Mouse (Mus musculus) CH12.LX (cell line): ENCODE measurements around the gene Il33. TPM values are rescaled to one million over a fixed set of nuclear protein-coding genes. Genes with fewer than 3 reads are reported as not detected.
"Not testable (repeated sequence)": the region's sequence is repeated elsewhere in the genome, so short reads cannot be mapped to it uniquely, and the experiment has no call there.

Experiments used
- DNase-seq: peaks from one replicate; pipeline ENCODE4 v3.0.0-alpha.2; 2013; ENCODE audit errors: extremely low read depth
- H3K27ac ChIP-seq: 2 replicates; pipeline ENCODE4 v1.5.1; 2012; ENCODE audit warnings: low read depth, mild to moderate bottlenecking, control low read depth, moderate library complexity; ENCODE audit not compliant: insufficient read depth
- H3K27me3 ChIP-seq: replicated peaks from 2 replicates; pipeline ENCODE3; 2012; ENCODE audit warnings: inconsistent platforms
- H3K36me3 ChIP-seq, 2 experiments: replicated peaks in 1 of 2; 2 replicates each; pipeline versions ENCODE3 to v1.6.1; 2012; ENCODE audit warnings: inconsistent platforms in 1 of 2, low read length in 1 of 2, mild to moderate bottlenecking in 1 of 2, mixed read lengths in 1 of 2, moderate library complexity in 1 of 2; ENCODE audit not compliant: control insufficient read depth in 1 of 2, insufficient read depth in 1 of 2
- H3K4me1 ChIP-seq, 2 experiments: 2 replicates each; pipeline ENCODE4 v1.6.1; 2012; ENCODE audit warnings: inconsistent platforms in 1 of 2, moderate library complexity in 1 of 2; ENCODE audit not compliant: insufficient read depth in 2 of 2, control insufficient read depth in 1 of 2
- H3K4me2 ChIP-seq: 2 replicates; pipeline ENCODE4 v1.6.1; 2012; ENCODE audit warnings: low read depth, mild to moderate bottlenecking, control low read depth; ENCODE audit not compliant: poor library complexity, insufficient read depth, severe bottlenecking
- H3K4me3 ChIP-seq, 3 experiments: fragments of 150-350 bp in 1 of 3; sonication (generic) in 1 of 3; replicated peaks in 1 of 3; 2 replicates each; pipeline versions ENCODE3 to v1.5.1; 2011 to 2012; ENCODE audit warnings: low read depth in 2 of 3, low read length in 2 of 3, mild to moderate bottlenecking in 2 of 3, moderate library complexity in 2 of 3, control low read depth in 1 of 3, improper control_type of control experiment in 1 of 3, inconsistent platforms in 1 of 3, mixed read lengths in 1 of 3; ENCODE audit not compliant: poor library complexity in 1 of 3
- H3K79me2 ChIP-seq: replicated peaks from 2 replicates; pipeline ENCODE4 v1.6.1; 2012; ENCODE audit warnings: mild to moderate bottlenecking, moderate library complexity; ENCODE audit not compliant: control insufficient read depth, poor library complexity, insufficient read depth, severe bottlenecking; ENCODE audit errors: extremely low read depth
- H3K9ac ChIP-seq: 2 replicates; pipeline ENCODE4 v1.6.1; 2012; ENCODE audit warnings: low read depth, mild to moderate bottlenecking, control low read depth, moderate library complexity; ENCODE audit not compliant: insufficient read depth
- H3K9me3 ChIP-seq: replicated peaks from 2 replicates; pipeline ENCODE3; 2012; ENCODE audit warnings: low read length, inconsistent platforms, mixed read lengths
- BHLHE40 ChIP-seq: IDR thresholded peaks from 2 replicates; pipeline ENCODE4 v1.6.1; 2011; ENCODE audit warnings: mild to moderate bottlenecking, low read depth, low read length, improper control_type of control experiment
- CHD2 ChIP-seq: IDR thresholded peaks from 2 replicates; pipeline ENCODE4 v1.6.1; 2011; ENCODE audit warnings: low read length, improper control_type of control experiment
- EP300 ChIP-seq: IDR thresholded peaks from 2 replicates; pipeline ENCODE4 v1.6.1; 2011; ENCODE audit warnings: low read length, improper control_type of control experiment
- IRF4 ChIP-seq: IDR thresholded peaks from 2 replicates; pipeline ENCODE4 v1.6.1; 2014; ENCODE audit warnings: low read depth, mild to moderate bottlenecking, inconsistent platforms, low read length, improper control_type of control experiment
- JUN ChIP-seq: IDR thresholded peaks from 2 replicates; pipeline ENCODE4 v1.6.1; 2011; ENCODE audit warnings: low read depth, mild to moderate bottlenecking, low read length, improper control_type of control experiment, moderate library complexity; ENCODE audit not compliant: insufficient read depth
- MAFK ChIP-seq: IDR thresholded peaks from 2 replicates; pipeline ENCODE4 v1.6.1; 2011; ENCODE audit warnings: low read length, improper control_type of control experiment; ENCODE audit not compliant: insufficient replicate concordance
- MAX ChIP-seq: IDR thresholded peaks from 2 replicates; pipeline ENCODE4 v1.6.1; 2011; ENCODE audit warnings: low read length, improper control_type of control experiment
- MAZ ChIP-seq: IDR thresholded peaks from 2 replicates; pipeline ENCODE4 v1.6.1; 2012; ENCODE audit warnings: low read depth, mild to moderate bottlenecking, inconsistent platforms, low read length, improper control_type of control experiment, moderate library complexity
- NRF1 ChIP-seq: IDR thresholded peaks from 2 replicates; pipeline ENCODE4 v1.6.1; 2014; ENCODE audit warnings: low read depth, mild to moderate bottlenecking, inconsistent platforms, low read length, improper control_type of control experiment, moderate library complexity
- PAX5 ChIP-seq: IDR thresholded peaks from 2 replicates; pipeline ENCODE4 v1.6.1; 2012; ENCODE audit warnings: low read length, inconsistent platforms, mixed read lengths
- POLR2A ChIP-seq: IDR thresholded peaks from 2 replicates; pipeline ENCODE4 v1.6.1; 2011; ENCODE audit warnings: low read depth, mild to moderate bottlenecking, improper control_type of control experiment, low read length
- POLR2AphosphoS2 ChIP-seq: IDR thresholded peaks from 2 replicates; pipeline ENCODE4 v1.6.1; 2011; ENCODE audit warnings: low read depth, low read length, improper control_type of control experiment
- RCOR1 ChIP-seq: conservative IDR thresholded peaks from 2 replicates; pipeline ENCODE4 v1.6.1; 2012; ENCODE audit warnings: low read depth, mild to moderate bottlenecking, inconsistent platforms, low read length, improper control_type of control experiment
- SIN3A ChIP-seq: IDR thresholded peaks from 2 replicates; pipeline ENCODE4 v1.6.1; 2012; ENCODE audit warnings: low read length, improper control_type of control experiment, inconsistent platforms
- SMC3 ChIP-seq: IDR thresholded peaks from 2 replicates; pipeline ENCODE4 v1.6.1; 2011; ENCODE audit warnings: low read depth, low read length, improper control_type of control experiment
- TBP ChIP-seq: conservative IDR thresholded peaks from 2 replicates; pipeline ENCODE4 v1.6.1; 2011; ENCODE audit warnings: low read depth, low read length, improper control_type of control experiment
- USF1 ChIP-seq: IDR thresholded peaks from 2 replicates; pipeline ENCODE4 v1.6.1; 2014; ENCODE audit warnings: low read depth, mild to moderate bottlenecking, inconsistent platforms, low read length, improper control_type of control experiment
- USF2 ChIP-seq: conservative IDR thresholded peaks from 2 replicates; pipeline ENCODE4 v1.6.1; 2011; ENCODE audit warnings: low read depth, low read length, improper control_type of control experiment
- ZC3H11A ChIP-seq: IDR thresholded peaks from 2 replicates; pipeline ENCODE4 v1.6.1; 2012; ENCODE audit warnings: low read depth, mild to moderate bottlenecking, inconsistent platforms, low read length, improper control_type of control experiment
- dilution Hi-C: fragments of 300-500 bp; cut with MboI; formaldehyde crosslinking; loops from 2 replicates; pipeline ENCODE4 v1.14.3; 2020; ENCODE audit warnings: low sequenced_read_pairs; ENCODE audit not compliant: extremely low pct_unique_long_range_greater_than_20kb, extremely low pct_ligation_motif_present
- in situ Hi-C: fragments of 300-500 bp; cut with MboI; formaldehyde crosslinking; loops from 3 replicates; pipeline ENCODE4 v1.14.3; 2019; ENCODE audit warnings: low sequenced_read_pairs, low pct_ligation_motif_present, low pct_unique_long_range_greater_than_20kb, mixed read lengths
- polyA plus RNA-seq: library from polyadenylated mRNA; unstranded; fragments of >175 nt; gene quantifications from 2 replicates; pipeline ENCODE4 v1.2.1, GENCODE M21; 2012; ENCODE audit warnings: low read depth; ENCODE audit not compliant: insufficient read length
- total RNA-seq, 2 experiments: library from RNA; depleted of rRNA; stranded (reverse); fragments of 300-350 nt in 1 of 2; fragments of >200 nt in 1 of 2; gene quantifications; 2 replicates each; pipeline ENCODE4 v1.2.3; 2012 to 2014

Il33 gene
- total and polyA plus RNA-seq, 3 experiments, result 0.08 to 0.32 (median 0.24) TPM

DNA sequence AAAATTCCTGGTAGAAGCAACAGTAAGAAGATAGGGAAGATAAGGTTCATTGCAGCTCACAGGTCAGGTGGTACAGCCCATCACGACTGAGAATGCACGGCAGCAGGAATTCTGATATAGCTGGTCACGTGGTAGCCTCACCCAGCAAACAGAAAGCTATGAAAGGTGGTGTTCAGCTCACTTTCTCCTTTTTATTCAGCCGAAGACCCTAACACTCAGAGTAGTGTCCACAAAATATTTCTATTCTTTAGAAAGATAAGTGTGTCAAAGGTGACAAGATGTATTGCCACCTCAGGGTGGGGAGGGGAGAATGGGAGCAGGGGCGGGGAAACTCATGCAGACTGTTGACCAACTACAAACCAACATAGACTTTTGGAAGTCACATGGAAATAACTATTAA lies 19.5 kb downstream of the Il33 start:
- dilution Hi-C loops (no loop called here), in situ Hi-C loops (no loop called here)
- no peaks in the 10 kb centered on the region for H3K9me3 ChIP-seq
- TF ChIP-seq ZC3H11A, result no peak
- TF ChIP-seq PAX5, result no peak
- no peak for TF ChIP-seq EP300
- no peak for TF ChIP-seq NRF1
- TF ChIP-seq MAX, result no peak
- TF ChIP-seq JUN, result no peak
- no peak for TF ChIP-seq SIN3A
- no peak for TF ChIP-seq TBP
- TF ChIP-seq IRF4, result no peak
- TF ChIP-seq CHD2, result no peak
- TF ChIP-seq POLR2A, result no peak
- no peak for TF ChIP-seq USF2
- no peak overlapping the region for H3K4me3 ChIP-seq
- H3K36me3 ChIP-seq, result no peaks in the 10 kb centered on the region
- no peaks in the 10 kb centered on the region for H3K27me3 ChIP-seq
- DNase-seq, result no peak
- H3K4me1 ChIP-seq, result peaks cover 10 to 26% of the 10 kb centered on the region in 2 experiments
- no peak overlapping the region for H3K27ac ChIP-seq
- H3K4me2 ChIP-seq, result no peak overlapping the region
- no peaks in the 10 kb centered on the region for H3K79me2 ChIP-seq
- H3K9ac ChIP-seq, result no peak overlapping the region

DNA sequence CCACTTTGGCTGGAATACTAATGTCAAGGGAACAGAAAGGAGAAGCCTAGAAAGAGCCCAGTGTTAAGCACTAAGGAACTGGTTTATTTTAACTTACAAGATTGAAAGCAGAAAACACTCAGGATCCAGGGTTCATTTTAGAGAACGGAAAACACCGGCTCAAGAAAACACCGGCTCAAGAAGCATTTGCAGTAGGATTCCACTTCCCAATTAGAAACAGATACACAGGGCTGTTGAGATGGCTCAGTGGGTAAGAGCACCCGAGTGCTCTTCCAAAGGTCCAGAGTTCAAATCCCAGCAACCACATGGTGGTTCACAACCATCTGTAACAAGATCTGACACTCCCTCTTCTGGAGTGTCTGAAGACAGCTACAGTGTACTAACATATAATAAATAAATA lies 20.0 kb downstream of the Il33 start:
- H3K36me3 ChIP-seq, in situ Hi-C loops, H3K4me3 ChIP-seq, H3K4me2 ChIP-seq, H3K27me3 ChIP-seq, dilution Hi-C loops, H3K79me2 ChIP-seq, H3K27ac ChIP-seq, H3K9me3 ChIP-seq, H3K9ac ChIP-seq, DNase-seq: not testable (repeated sequence)
- peak; percentile 91 for TF ChIP-seq TBP
- H3K4me1 ChIP-seq, result peaks cover 10 to 26% of the 10 kb centered on the region in 2 experiments

DNA sequence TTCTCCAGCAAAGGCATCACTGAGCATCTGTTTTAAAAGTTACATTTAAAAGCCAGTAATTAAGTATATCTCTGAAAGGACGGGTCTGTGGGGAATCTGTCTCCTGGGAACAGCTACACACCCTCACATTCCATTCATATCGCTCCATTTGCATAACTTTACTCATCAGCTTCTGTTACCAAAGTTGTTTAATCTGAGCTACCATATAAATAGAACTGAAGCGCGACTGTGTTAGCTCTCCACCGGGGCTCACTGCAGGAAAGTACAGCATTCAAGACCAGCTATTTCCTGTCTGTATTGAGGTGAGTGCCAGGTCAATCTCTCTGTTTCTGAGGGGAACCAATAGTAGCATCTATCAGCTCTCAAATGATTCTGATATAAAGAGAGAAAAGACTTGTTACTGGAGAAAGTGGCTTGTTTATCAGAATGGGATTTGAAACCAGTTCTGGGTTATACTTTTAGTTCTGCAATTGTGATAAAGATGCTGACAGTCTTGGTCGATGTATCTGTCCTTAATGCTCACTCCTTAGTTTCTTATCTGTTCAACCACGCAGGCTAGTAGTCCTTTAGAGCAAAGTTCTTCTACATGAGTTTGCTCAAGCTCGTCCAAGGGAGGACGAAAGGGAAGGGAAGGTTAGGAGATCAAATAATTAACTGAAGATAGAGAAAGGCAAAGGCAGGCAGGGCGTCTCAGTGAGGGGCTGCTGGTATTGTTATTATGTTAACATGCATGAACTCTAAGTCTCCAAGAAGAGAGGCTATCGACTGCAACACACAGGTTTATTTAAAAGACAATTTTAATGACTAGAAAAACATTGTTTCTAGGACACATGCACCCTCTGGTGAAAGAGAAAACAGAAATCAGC lies 20.9 kb downstream of the Il33 start:
- Histone ChIP-seq H3K4me1 (peaks cover 5 to 19% of the 10 kb centered on the region in 2 experiments), H3K27ac (no peak overlapping the region), H3K4me3 (no peak overlapping the region)
- TF ChIP-seq POLR2A (no peak), EP300 (no peak), USF1 (no peak), SMC3 (no peak), ZC3H11A (no peak), BHLHE40 (no peak), CHD2 (no peak), SIN3A (no peak), POLR2AphosphoS2 (no peak), MAZ (no peak), USF2 (no peak), IRF4 (no peak), RCOR1 (no peak), MAFK (no peak)
- TF ChIP-seq, all 38 proteins: peak for 0
- no peaks in the 10 kb centered on the region for H3K27me3 ChIP-seq
- dilution Hi-C loops, result no loop called here
- H3K9me3 ChIP-seq, result no peaks in the 10 kb centered on the region
- in situ Hi-C loops, result no loop called here
- no peaks in the 10 kb centered on the region for H3K79me2 ChIP-seq
- H3K4me2 ChIP-seq, result peak overlapping the region; percentile 78
- DNase-seq, result no peak
- no peak overlapping the region for H3K9ac ChIP-seq
- no peaks in the 10 kb centered on the region for H3K36me3 ChIP-seq
